Mouse (Mus musculus) gastrocnemius, postnatal 25 days (tissue): ENCODE data around the gene Lrrfip1. TPM values are rescaled to one million over a fixed set of nuclear protein-coding genes. Genes with fewer than 3 reads are reported as not detected.

Source experiments
- DNase-seq: peaks from one replicate; pipeline ENCODE4 v3.0.0; 2022
- total RNA-seq, 2 experiments: library from RNA; stranded (reverse); gene quantifications; 1 replicate in 1 of 2; 2 replicates in 1 of 2; pipeline ENCODE4 v1.2.3; 2021

Lrrfip1 gene
- total RNA-seq, 2 experiments from 2014 or later = 143 to 163 TPM

- no peak for DNase-seq
These were observed 57.9 kb downstream of the Lrrfip1 start for GRCm38 (mm10) chr1:91056416-91056815.

- DNase-seq = no peak
These were observed 59.0 kb downstream of the Lrrfip1 start for GRCm38 (mm10) chr1:91057311-91058245.

GRCm38 (mm10) chr1:91058251-91058650 lies 59.7 kb downstream of the Lrrfip1 start:
- no peak for DNase-seq

- no peak for DNase-seq
These were observed 61.5 kb downstream of the Lrrfip1 start for GRCm38 (mm10) chr1:91059792-91060604.

- DNase-seq = no peak
These were observed 62.6 kb downstream of the Lrrfip1 start for GRCm38 (mm10) chr1:91061105-91061504.

GRCm38 (mm10) chr1:91062363-91062762 lies 63.8 kb downstream of the Lrrfip1 start:
- peak; percentile 54 for DNase-seq

GRCm38 (mm10) chr1:91064053-91064452 lies 65.5 kb downstream of the Lrrfip1 start:
- no peak for DNase-seq

- DNase-seq = peak; percentile 54
These were observed 66.5 kb downstream of the Lrrfip1 start for GRCm38 (mm10) chr1:91064903-91065525.

- no peak for DNase-seq
These were observed 67.5 kb downstream of the Lrrfip1 start for GRCm38 (mm10) chr1:91066061-91066460.

- no peak for DNase-seq
These were observed 68.1 kb downstream of the Lrrfip1 start for GRCm38 (mm10) chr1:91066599-91066998.

GRCm38 (mm10) chr1:91067716-91068115 lies 69.2 kb downstream of the Lrrfip1 start:
- no peak for DNase-seq

- no peak for DNase-seq
These were observed 71.0 kb downstream of the Lrrfip1 start for GRCm38 (mm10) chr1:91069575-91069974.

- DNase-seq = no peak
These were observed 72.0 kb downstream of the Lrrfip1 start for GRCm38 (mm10) chr1:91070547-91070946.

- peak; percentile 46 for DNase-seq
These were observed 73.2 kb downstream of the Lrrfip1 start for GRCm38 (mm10) chr1:91071671-91072290.

- DNase-seq = no peak
These were observed 78.4 kb downstream of the Lrrfip1 start for GRCm38 (mm10) chr1:91076946-91077345.

GRCm38 (mm10) chr1:91077456-91077855 lies 78.9 kb downstream of the Lrrfip1 start:
- no peak for DNase-seq

- no peak for DNase-seq
These were observed 79.4 kb downstream of the Lrrfip1 start for GRCm38 (mm10) chr1:91077980-91078379.

- no peak for DNase-seq
These were observed 81.3 kb downstream of the Lrrfip1 start for GRCm38 (mm10) chr1:91079740-91080422.

GRCm38 (mm10) chr1:91080423-91080749 lies 81.8 kb downstream of the Lrrfip1 start:
- no peak for DNase-seq

- no peak for DNase-seq
These were observed 85.8 kb downstream of the Lrrfip1 start for GRCm38 (mm10) chr1:91084374-91084773.

GRCm38 (mm10) chr1:91085009-91085408 lies 86.5 kb downstream of the Lrrfip1 start:
- DNase-seq = no peak

GRCm38 (mm10) chr1:91085686-91086085 lies 87.1 kb downstream of the Lrrfip1 start:
- DNase-seq = no peak
